Comparison of ENCODE assay signal across 23 mouse cellular contexts in the genomic region with DNA sequence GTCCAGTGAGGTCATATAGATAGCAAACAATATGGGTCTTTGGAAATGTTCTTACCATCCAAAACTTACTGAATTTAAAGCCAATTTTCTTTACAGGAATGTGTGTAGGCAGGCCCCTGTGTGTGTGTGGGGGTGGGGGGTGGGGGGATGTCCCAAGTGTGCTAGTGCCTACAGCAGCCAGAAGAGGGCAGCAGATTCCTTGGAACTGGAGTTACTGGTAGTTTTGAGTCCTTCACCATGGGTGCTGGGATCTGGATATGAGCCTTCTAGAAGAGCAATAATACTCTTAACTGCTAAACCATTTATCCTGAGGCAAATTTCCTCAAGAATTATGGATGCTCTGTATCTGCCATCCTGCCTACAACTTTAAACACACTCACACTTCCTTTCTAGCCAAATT.
DNase-seq lines count a peak whose midpoint lies in the region; TF ChIP-seq lines count a peak whose summit lies in the region.
"Had no signal": no experiment of that assay in that cellular context is flagged by ENCODE, and none has a peak within 500 bp of the region (broad histone marks: within the 10 kb centered on the region; RNA-seq: fewer than 3 reads in every experiment).

No protein-coding gene starts in this region.

- no peak overlapping the region for H3K4me3 ChIP-seq in testis, adult 2 months (ENCODE audit: control insufficient read depth, low read depth, low read length)
- no peak overlapping the region for H3K4me3 ChIP-seq in ES-Bruce4 (ENCODE audit: low read depth, low read length)
- H3K4me3 ChIP-seq: forebrain, embryonic 10.5 days; forebrain, embryonic 13.5 days; hindbrain, embryonic 10.5 days; hindbrain, embryonic 13.5 days; intestine, embryonic 15.5 days had no signal

- no peak overlapping the region for H3K27ac ChIP-seq in testis, adult 2 months (ENCODE audit: control insufficient read depth, insufficient read depth, low read depth, low read length)
- no peak overlapping the region for H3K27ac ChIP-seq in ES-Bruce4 (ENCODE audit: insufficient read depth, low read length)
- H3K27ac ChIP-seq: forebrain, embryonic 10.5 days; forebrain, embryonic 13.5 days; hindbrain, embryonic 10.5 days; hindbrain, embryonic 13.5 days; intestine, embryonic 15.5 days had no signal

- H3K36me3 ChIP-seq in testis, adult 2 months (ENCODE audit: control insufficient read depth, insufficient read depth, low read length) = no peaks in the 10 kb centered on the region
- no peaks in the 10 kb centered on the region for H3K36me3 ChIP-seq in ES-Bruce4 (ENCODE audit: control insufficient read depth, insufficient read depth, low read length, poor library complexity, severe bottlenecking)
- H3K36me3 ChIP-seq: forebrain, embryonic 10.5 days; G1E; hindbrain, embryonic 10.5 days; hindbrain, embryonic 13.5 days; intestine, embryonic 15.5 days had no signal

- H3K9me3 ChIP-seq in ES-Bruce4 (replicated peaks; ENCODE audit: control insufficient read depth, insufficient read depth, low read length, poor library complexity, severe bottlenecking) = no peaks in the 10 kb centered on the region; the same call in 1 of the 2 replicates
- H3K9me3 ChIP-seq: forebrain, embryonic 10.5 days; forebrain, embryonic 13.5 days; hindbrain, embryonic 10.5 days; hindbrain, embryonic 13.5 days; intestine, embryonic 15.5 days had no signal

- TF ChIP-seq POLR2A in testis, adult 2 months (IDR thresholded peaks at IDR 0.05; ENCODE audit: control insufficient read depth, low read depth, low read length) = no peak
- TF ChIP-seq POLR2A in ES-Bruce4 (IDR thresholded peaks at IDR 0.05; ENCODE audit: insufficient read depth, low read length) = no peak

- no peak for TF ChIP-seq EP300 in ES-Bruce4 (IDR thresholded peaks at IDR 0.05; ENCODE audit: insufficient read depth, low read depth, low read length)

- H3K4me1 ChIP-seq in testis, adult 2 months (ENCODE audit: control insufficient read depth, insufficient read depth, low read length) = no peaks in the 10 kb centered on the region
- no peaks in the 10 kb centered on the region for H3K4me1 ChIP-seq in ES-Bruce4 (ENCODE audit: control insufficient read depth, insufficient read depth, low read length)
- H3K4me1 ChIP-seq: forebrain, embryonic 10.5 days; forebrain, embryonic 13.5 days; hindbrain, embryonic 10.5 days; hindbrain, embryonic 13.5 days; intestine, embryonic 15.5 days had no signal

- H3K9ac ChIP-seq in ES-Bruce4 (ENCODE audit: low read depth, poor library complexity, severe bottlenecking) = no peak overlapping the region
- H3K9ac ChIP-seq: forebrain, embryonic 13.5 days; hindbrain, embryonic 13.5 days; intestine, embryonic 15.5 days had no signal

- TF ChIP-seq CTCF in testis, adult 2 months (IDR thresholded peaks at IDR 0.05; ENCODE audit: control insufficient read depth, insufficient read depth, insufficient replicate concordance, low read depth, low read length) = peak; percentile 17; the same call in 1 of the 2 replicates
- TF ChIP-seq CTCF in ES-Bruce4 (IDR thresholded peaks at IDR 0.05; ENCODE audit: low read depth, low read length) = peak; percentile 52

- H3K27me3 ChIP-seq in testis, adult 2 months (ENCODE audit: control insufficient read depth, insufficient read depth, low read length) = no peaks in the 10 kb centered on the region
- no peaks in the 10 kb centered on the region for H3K27me3 ChIP-seq in ES-Bruce4 (ENCODE audit: control insufficient read depth, insufficient read depth, low read length, poor library complexity, severe bottlenecking)
- H3K27me3 ChIP-seq: forebrain, embryonic 13.5 days; hindbrain, embryonic 13.5 days; intestine, embryonic 15.5 days; Patski had no signal

- DNase-seq in testis, postnatal 14 days (ENCODE audit: low spot score) = no peak
- DNase-seq in R1 (ENCODE audit: low read depth, low spot score) = peak; percentile 63
- DNase-seq in retina, postnatal 1 day = no peak
- no peak for DNase-seq in cerebellum, postnatal 14 days
- no peak for DNase-seq in kidney, postnatal 10 days
- DNase-seq: adrenal gland, adult 8-10 months; adrenal gland, postnatal 25 days; cerebellum, adult 11-12 months; cerebellum, adult 8-10 months; cerebellum, postnatal 25 days; gastrocnemius, postnatal 10 days; heart, adult 11 months; heart, postnatal 36 days; kidney, adult 2 months had no signal
